Mouse (Mus musculus) heart, embryonic 10.5 days (tissue): ENCODE results near the gene Pdxk. TPM values are rescaled to one million over a fixed set of nuclear protein-coding genes. Genes with fewer than 3 reads are reported as not detected.
"Not testable (repeated sequence)": the region's sequence is repeated elsewhere in the genome, so short reads cannot be mapped to it uniquely, and the experiment has no call there.

ENCODE experiments used
- DNase-seq: peaks from one replicate; pipeline ENCODE4 v3.0.0-alpha.2; 2017; ENCODE audit warnings: low spot score
- H3K27ac ChIP-seq: fragments of 300-500 bp; sonication (generic); 2 replicates; pipeline ENCODE4 v1.5.1; 2016; ENCODE audit warnings: mild to moderate bottlenecking
- H3K27me3 ChIP-seq: fragments of 300-500 bp; sonication (generic); 2 replicates; pipeline ENCODE4 v1.6.1; 2016; ENCODE audit warnings: mild to moderate bottlenecking; ENCODE audit not compliant: poor library complexity, insufficient read depth, severe bottlenecking
- H3K36me3 ChIP-seq: fragments of 300-500 bp; sonication (generic); 2 replicates; pipeline ENCODE4 v1.6.1; 2016; ENCODE audit warnings: mild to moderate bottlenecking, moderate library complexity
- H3K4me1 ChIP-seq: fragments of 300-500 bp; sonication (generic); 2 replicates; pipeline ENCODE4 v1.6.1; 2016; ENCODE audit warnings: mild to moderate bottlenecking
- H3K4me3 ChIP-seq: fragments of 300-500 bp; sonication (generic); 2 replicates; pipeline ENCODE4 v1.5.1; 2016; ENCODE audit warnings: mild to moderate bottlenecking, moderate library complexity
- H3K9me3 ChIP-seq: fragments of 300-500 bp; sonication (generic); 2 replicates; pipeline ENCODE4 v1.6.1; 2016; ENCODE audit warnings: mild to moderate bottlenecking, moderate library complexity
- WGBS: fragments of 180-500 bp; shearing (Covaris S2); methylation state at CpG from one replicate; pipeline ENCODE4 v1.1.7; 2016; 5-methylcytosine and 5-hydroxymethylcytosine counted together
- polyA plus RNA-seq: library from polyadenylated mRNA; unstranded; fragments of >200 nt; fragmentation: Nextera tagmentation; extraction: Ambion mirVana; gene quantifications from 2 replicates; pipeline ENCODE4 v1.2.1, GENCODE M21; 2016

Pdxk gene
- polyA plus RNA-seq, 1 experiment from 2014 or later = 7.0 TPM

DNA sequence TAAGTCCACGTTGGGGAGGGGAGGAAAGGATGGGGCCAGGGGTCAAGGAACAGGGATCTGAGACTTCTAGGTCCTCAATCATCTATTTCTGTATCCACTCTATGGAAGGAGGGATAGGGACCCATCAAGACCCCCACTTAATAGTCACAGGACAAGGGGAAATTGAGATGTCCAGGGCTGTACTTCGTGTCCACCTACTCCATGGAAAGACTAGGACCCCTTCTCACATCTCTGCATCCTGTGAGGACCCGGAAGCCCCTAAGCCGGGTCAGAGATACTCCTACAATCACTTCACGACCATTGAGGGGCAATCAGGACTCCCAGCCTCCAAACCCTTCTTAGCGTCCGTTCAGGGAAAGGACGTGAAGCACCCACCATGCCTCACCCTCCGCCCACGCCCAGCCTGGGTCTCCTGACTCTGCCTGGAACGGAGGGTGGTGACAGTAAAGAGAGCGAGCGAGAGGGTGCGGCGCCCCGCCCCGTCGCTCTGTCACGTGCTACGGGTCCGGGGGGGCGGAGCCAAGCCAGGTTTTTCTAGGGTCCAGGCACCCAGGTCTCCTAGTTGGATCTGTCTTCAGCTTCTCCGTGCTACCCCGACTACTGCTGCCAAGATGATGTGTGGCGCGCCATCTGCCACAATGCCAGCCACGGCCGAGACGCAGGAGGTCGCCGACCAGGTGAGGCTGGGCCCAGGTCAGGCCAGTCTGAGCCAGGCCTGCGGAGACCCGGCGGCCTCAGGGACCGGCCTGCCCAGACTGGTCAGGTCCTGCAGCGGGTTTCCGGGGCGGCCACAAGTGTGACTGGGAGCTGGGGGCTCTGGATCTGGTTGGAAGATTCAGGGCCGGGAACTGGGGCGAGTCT lies 39.4 kb downstream of the Pdxk start, which contains the start of gene Cstb:
Gene Cstb (plus strand): TSS at position 489 of the 861 bp plus-strand sequence.
- WGBS = 2% methylated on average over 40 of the region's 40 CpGs
- H3K4me3 ChIP-seq = peak within 1 kb of the TSS; percentile 86

DNA sequence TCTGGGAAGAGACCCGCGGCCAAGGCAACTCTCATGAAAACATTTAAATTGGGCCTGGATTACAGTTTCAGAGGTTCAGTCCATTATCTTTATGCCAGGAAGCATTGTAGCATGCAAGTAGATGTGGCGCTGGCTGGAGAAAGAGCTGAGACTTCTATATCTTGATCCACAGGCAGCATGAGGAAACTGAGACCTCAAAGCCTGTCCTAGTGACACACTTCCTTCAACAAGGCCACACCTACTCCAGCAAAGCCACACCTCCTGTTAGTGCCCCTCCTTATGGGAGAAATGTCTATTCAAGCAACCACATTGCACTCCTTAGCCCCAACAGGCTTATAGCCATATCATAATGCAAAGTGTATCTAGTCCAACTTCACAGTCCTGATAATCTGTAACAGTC lies 42.2 kb downstream of the Pdxk start:
- no peak for DNase-seq

More for the DNA sequence above, 39.4 kb downstream of the Pdxk start, which contains the start of gene Cstb:
- Histone ChIP-seq H3K27me3 (no peaks in the 10 kb centered on the region), H3K27ac (peak within 1 kb of the TSS; percentile 92), H3K4me1 (peaks cover 13% of the 10 kb centered on the region), H3K9me3 (no peaks in the 10 kb centered on the region), H3K36me3 (peaks cover 25% of the 10 kb centered on the region)
- peak; percentile 95 for DNase-seq

DNA sequence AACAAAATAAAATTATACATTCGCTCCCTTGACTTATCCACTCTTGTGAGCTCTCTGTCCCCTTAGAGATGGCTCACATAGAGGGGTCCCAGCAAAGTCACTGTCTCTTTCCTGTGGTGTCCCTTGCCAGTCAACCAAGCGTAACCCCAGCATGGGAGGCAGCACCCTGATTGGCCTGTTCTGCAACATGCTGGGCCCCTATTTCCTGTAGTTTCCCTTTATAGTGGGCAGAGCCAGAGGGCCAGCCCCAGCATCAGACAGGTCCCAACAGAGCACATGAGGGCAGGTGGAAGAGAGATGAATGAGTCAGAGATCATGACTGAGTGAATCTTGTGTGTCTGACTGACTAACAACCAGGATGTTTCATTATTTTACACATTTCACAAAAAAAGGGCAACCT lies 43.8 kb downstream of the Pdxk start:
- WGBS = 84% methylated on average over 2 of the region's 2 CpGs
- H3K27me3 ChIP-seq = no peaks in the 10 kb centered on the region

More for the DNA sequence above, 42.2 kb downstream of the Pdxk start:
- no peaks in the 10 kb centered on the region for H3K27me3 ChIP-seq
- WGBS = 85% methylated on average over 3 of the region's 3 CpGs
- H3K4me1 ChIP-seq = peaks cover 13% of the 10 kb centered on the region
- no peak overlapping the region for H3K4me3 ChIP-seq
- H3K9me3 ChIP-seq = no peaks in the 10 kb centered on the region
- H3K27ac ChIP-seq = no peak overlapping the region
- peaks cover 8% of the 10 kb centered on the region for H3K36me3 ChIP-seq

DNA sequence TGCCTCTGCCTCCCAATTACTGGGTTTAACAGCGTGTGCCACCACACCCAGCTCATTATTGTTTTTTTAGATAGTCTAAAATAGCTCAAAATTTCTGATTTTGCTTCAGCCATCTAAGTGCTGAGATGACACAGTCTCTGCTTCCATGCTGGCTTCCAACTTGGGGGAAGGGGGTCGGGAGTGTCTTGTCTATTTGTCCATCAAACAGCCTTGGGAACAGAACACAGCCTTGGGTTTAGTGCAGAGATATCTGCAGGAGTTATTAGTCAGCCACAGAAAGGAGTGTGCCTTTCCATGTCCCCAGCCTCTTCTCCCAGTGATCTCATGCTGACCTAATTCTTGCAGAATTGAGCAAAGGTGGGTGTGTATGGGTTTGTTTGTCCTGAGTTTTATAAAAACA lies 46.0 kb downstream of the Pdxk start:
- no peak for DNase-seq
- Histone ChIP-seq H3K4me3 (no peak overlapping the region), H3K27me3 (no peaks in the 10 kb centered on the region), H3K4me1 (no peaks in the 10 kb centered on the region), H3K9me3 (no peaks in the 10 kb centered on the region), H3K27ac (no peak overlapping the region), H3K36me3 (no peaks in the 10 kb centered on the region)
- 87% methylated on average over 2 of the region's 2 CpGs for WGBS

More for the DNA sequence above, 43.8 kb downstream of the Pdxk start:
- no peaks in the 10 kb centered on the region for H3K9me3 ChIP-seq
- no peaks in the 10 kb centered on the region for H3K36me3 ChIP-seq
- no peak overlapping the region for H3K4me3 ChIP-seq
- H3K4me1 ChIP-seq = peaks cover 5% of the 10 kb centered on the region
- H3K27ac ChIP-seq = no peak overlapping the region
- no peak for DNase-seq

DNA sequence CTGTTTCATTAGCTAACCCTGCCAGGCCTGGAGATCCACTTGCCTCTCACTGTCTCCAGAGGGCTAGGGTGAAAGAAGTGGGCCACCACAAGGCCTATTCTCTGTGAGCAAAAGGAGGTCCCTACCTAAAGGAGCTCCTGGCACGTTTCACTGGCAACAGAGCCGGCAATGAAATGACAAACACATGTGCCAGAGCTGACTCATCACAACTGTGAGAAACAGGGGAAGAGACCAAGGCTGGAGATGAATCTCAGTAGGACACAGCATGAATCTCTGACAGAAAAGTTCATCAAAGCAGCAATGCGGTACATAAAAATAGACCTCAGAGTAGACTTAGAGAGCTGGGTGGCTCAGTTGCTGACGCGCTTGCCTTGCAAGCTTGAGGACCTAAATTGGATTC lies 46.9 kb downstream of the Pdxk start:
- no peaks in the 10 kb centered on the region for H3K36me3 ChIP-seq
- H3K27me3 ChIP-seq = no peaks in the 10 kb centered on the region
- 53% methylated on average over 5 of the region's 5 CpGs for WGBS
- no peaks in the 10 kb centered on the region for H3K9me3 ChIP-seq
- no peak overlapping the region for H3K4me3 ChIP-seq
- no peak for DNase-seq
- peaks cover 5% of the 10 kb centered on the region; the same call in 1 of the 2 replicates for H3K4me1 ChIP-seq
- no peak overlapping the region for H3K27ac ChIP-seq

DNA sequence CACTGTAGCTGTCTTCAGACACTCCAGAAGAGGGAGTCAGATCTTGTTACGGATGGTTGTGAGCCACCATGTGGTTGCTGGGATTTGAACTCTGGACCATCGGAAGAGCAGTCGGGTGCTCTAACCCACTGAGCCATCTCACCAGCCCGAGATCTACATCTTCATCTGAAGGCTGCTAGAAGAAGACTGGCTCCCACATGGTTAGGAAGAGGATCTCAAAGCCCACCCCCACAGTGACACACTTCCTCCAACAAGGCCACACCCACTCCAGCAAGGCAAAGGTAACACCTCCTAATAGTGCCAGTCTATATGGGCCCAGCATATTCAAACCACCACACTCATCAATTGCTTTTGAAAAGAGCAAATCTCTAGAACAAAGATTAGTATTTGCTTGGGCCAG lies 49.8 kb downstream of the Pdxk start:
- H3K27me3 ChIP-seq, H3K4me3 ChIP-seq, H3K27ac ChIP-seq, H3K9me3 ChIP-seq, DNase-seq: not testable (repeated sequence)
- Histone ChIP-seq H3K36me3 (peaks cover 15% of the 10 kb centered on the region), H3K4me1 (peaks cover 14% of the 10 kb centered on the region; the same call in 1 of the 2 replicates)
- WGBS = 73% methylated on average over 3 of the region's 4 CpGs

DNA sequence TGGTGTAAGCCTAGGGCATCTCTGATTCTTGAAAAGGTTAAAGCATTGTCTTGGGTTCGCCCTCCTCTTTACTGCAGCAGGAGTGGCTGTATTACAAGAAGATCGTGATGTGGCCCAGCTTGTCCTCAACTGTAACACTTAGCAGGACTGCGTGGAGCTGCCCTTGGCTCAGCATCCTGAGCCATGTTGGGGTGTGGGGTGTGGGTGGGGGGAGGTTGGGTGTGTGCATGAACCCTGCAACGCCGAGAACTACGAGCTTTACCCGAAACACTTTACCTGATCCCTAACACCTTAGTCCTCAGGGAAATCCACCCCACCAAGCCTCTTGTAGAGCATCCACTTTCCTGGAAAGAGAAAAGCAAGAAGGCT lies 51.6 kb downstream of the Pdxk start:
- peak overlapping the region; percentile 81 for H3K4me3 ChIP-seq
- H3K9me3 ChIP-seq = no peaks in the 10 kb centered on the region
- 47% methylated on average over 7 of the region's 7 CpGs for WGBS
- DNase-seq = no peak
- peaks cover 33% of the 10 kb centered on the region for H3K36me3 ChIP-seq
- peaks cover 14% of the 10 kb centered on the region; the same call in 1 of the 2 replicates for H3K4me1 ChIP-seq
- H3K27ac ChIP-seq = peak overlapping the region; percentile 93; the same call in 1 of the 2 replicates
- H3K27me3 ChIP-seq = no peaks in the 10 kb centered on the region

DNA sequence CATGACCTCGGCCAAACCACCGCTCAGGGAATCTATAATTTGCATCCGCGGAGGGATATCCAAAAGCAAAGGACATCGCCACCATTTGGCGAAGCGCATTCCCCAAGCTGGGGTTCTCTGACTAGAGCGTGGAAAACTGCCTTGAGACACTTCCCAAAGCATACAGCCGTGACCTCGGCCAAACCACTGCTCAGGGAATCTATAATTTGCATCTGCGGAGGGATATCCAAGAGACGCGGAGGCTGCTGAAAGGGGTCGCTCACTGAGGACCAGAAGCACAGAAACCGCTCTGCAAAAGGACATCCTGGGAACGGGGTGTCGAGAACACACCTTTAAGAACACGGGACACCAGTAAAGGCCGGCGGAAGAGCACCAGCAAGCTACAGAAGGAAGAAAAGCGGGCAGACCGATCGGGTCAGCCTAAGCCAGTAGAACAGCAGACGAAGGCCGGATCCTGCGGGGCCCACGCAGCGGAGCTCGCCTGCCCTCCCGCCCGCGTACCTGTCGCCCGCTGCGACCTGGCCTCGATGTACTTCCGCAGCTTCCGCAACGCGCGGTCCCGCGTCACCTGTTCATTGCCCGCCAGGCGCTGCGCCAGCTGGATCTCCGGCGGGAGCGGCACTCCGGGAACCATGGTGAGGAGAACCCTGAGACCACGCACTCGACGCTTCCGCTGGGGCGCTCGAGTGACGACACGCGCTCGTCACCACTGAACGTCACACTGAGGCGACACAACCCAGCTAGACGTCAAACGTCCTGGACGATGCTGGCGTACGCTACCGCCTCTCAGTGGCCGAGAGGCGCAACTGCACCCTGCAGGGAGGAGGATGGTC lies 52.2 kb downstream of the Pdxk start, which contains the start of gene Rrp1:
Gene Rrp1 (minus strand): TSS at position 725 of the 833 bp plus-strand sequence.
- Histone ChIP-seq H3K9me3 (no peaks in the 10 kb centered on the region), H3K36me3 (peaks cover 37% of the 10 kb centered on the region), H3K4me1 (peaks cover 14% of the 10 kb centered on the region; the same call in 1 of the 2 replicates), H3K27ac (peak within 1 kb of the TSS; percentile 93), H3K4me3 (peak within 1 kb of the TSS; percentile 81), H3K27me3 (no peaks in the 10 kb centered on the region)
- peak; percentile 96 for DNase-seq
- under 1% methylated on average over 70 of the region's 70 CpGs for WGBS

DNA sequence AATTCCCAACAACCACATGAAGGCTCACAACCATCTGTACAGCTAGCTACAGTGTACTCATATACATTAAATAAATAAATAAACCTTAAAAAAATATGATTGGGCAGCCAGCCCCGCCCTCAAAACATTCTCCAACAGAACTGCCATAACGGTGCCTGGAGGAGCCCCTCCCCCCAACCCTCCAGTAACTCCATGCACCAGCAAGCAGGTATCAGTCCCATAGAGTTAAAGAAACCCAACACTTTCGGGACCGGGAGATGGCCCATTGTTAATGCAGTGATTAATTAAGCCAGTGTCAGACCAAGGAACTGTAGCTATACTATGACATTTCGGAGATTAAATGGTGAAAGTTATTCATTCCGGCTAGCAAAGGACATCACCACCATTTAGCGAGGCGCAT lies 52.9 kb downstream of the Pdxk start:
- no peak for DNase-seq
- Histone ChIP-seq H3K27me3 (no peaks in the 10 kb centered on the region), H3K9me3 (no peaks in the 10 kb centered on the region), H3K4me3 (peak overlapping the region; percentile 81), H3K4me1 (peaks cover 14% of the 10 kb centered on the region; the same call in 1 of the 2 replicates), H3K27ac (peak overlapping the region; percentile 93), H3K36me3 (peaks cover 43% of the 10 kb centered on the region)
- WGBS = 18% methylated on average over 8 of the region's 8 CpGs

DNA sequence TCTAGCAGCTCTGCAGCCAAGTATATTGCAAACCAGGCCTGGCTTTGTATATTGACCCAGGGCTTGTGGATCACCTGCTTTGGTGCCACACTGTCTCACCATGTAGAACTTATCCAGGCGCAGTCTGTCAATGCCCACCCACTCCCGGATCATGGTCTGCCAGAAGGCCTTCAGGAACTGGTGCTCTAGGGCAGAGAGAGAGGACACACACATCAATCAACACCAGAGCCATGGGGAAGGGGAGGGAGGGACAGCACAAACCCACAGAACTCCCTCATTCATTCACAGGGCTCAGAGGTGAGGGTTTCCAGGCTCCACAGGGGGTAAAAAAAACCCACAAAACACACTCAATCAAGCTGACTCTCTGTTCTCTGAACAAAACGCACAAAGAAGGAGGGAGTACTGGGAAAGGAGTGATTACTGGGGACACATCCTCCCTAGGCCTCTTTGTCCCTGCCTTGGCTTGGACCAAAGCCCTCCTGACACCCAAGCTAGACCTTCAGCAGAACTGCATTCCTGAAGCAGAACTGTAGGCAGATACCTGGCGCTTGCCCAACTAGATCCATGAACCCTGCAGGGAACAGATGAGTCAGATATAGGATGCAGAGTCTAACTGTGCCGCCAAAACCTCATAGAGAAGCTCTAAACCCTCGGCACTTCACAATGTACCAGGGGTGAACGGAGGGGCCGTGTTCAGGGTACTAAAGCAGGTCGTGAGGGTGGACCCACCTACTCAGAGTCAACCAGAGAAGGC lies 55.6 kb downstream of the Pdxk start:
- Histone ChIP-seq H3K4me3 (no peak overlapping the region), H3K27me3 (no peaks in the 10 kb centered on the region), H3K9me3 (no peaks in the 10 kb centered on the region), H3K36me3 (peaks cover 68% of the 10 kb centered on the region), H3K4me1 (peaks cover 14% of the 10 kb centered on the region; the same call in 1 of the 2 replicates), H3K27ac (no peak overlapping the region)
- DNase-seq = no peak
- 85% methylated on average over 9 of the region's 9 CpGs for WGBS

DNA sequence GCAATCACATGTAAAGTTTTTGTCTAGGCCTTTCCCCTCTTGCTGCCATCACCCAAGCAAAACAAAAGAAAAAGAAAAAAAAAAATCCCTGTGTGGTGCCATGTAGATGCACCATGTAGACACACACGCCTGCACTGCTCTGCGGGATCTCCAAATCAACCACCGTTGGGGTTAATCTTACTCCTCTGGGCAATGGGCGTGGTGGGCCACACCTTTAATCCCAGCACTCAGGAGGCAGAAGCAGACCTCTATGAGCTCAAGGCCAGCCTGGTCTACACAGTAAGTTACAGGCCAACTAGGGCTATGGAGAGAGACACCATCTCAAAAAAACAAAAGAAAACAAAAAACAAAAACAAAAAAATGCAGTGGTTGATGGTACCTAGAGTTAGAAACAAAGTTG lies 57.6 kb downstream of the Pdxk start:
- WGBS = 81% methylated on average over 4 of the region's 4 CpGs
- no peak for DNase-seq
- no peak overlapping the region for H3K27ac ChIP-seq
- peaks cover 88% of the 10 kb centered on the region for H3K36me3 ChIP-seq
- H3K9me3 ChIP-seq = no peaks in the 10 kb centered on the region
- no peak overlapping the region for H3K4me3 ChIP-seq
- H3K27me3 ChIP-seq = no peaks in the 10 kb centered on the region
- H3K4me1 ChIP-seq = peaks cover 9% of the 10 kb centered on the region; the same call in 1 of the 2 replicates

DNA sequence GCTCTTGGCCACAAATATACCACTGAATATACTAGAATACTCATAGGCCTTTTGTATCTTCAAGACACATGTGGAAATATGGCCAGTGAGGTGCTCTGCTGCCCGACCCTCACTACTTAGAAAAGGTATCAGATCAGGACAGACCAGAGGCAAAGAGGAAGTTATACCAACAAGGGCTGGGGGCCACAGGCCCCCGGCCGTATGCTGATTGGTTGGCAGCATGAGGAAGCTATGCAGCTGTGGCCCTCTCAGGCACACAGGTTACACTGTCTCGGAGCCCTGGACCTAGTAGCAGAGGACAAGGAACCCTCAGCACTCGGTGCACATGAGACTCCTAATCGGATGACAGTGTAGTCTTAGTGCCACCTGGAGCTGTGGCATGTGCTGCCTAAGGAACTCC lies 58.6 kb downstream of the Pdxk start:
- Histone ChIP-seq H3K36me3 (peaks cover 96% of the 10 kb centered on the region), H3K9me3 (no peaks in the 10 kb centered on the region), H3K4me3 (no peak overlapping the region), H3K27ac (no peak overlapping the region), H3K4me1 (peaks cover under 1% of the 10 kb centered on the region; the same call in 1 of the 2 replicates), H3K27me3 (no peaks in the 10 kb centered on the region)
- WGBS = 91% methylated on average over 6 of the region's 6 CpGs
- DNase-seq = no peak
